Mouse (Mus musculus) spleen, embryonic (tissue): ENCODE data around the gene Sel1l2.
"Not testable (repeated sequence)": the region's sequence is repeated elsewhere in the genome, so short reads cannot be mapped to it uniquely, and the experiment has no call there.

Experiments used
- CTCF ChIA-PET: fragments of 350-600 bp; sonication (Branson Sonifier 250); formaldehyde crosslinking; loops from one replicate; lab custom pipeline; 2022; lab: Charles Lee

Sel1l2 gene

GRCm38 (mm10) chr2:140214519-140215027, 174.9 kb downstream of the Sel1l2 start:
- CTCF ChIA-PET, result no interaction called here

GRCm38 (mm10) chr2:140203756-140204155, 185.8 kb downstream of the Sel1l2 start:
- CTCF ChIA-PET, result no interaction called here

GRCm38 (mm10) chr2:140202573-140202972, 186.9 kb downstream of the Sel1l2 start:
- CTCF ChIA-PET, result no interaction called here

GRCm38 (mm10) chr2:140200713-140201112, 188.8 kb downstream of the Sel1l2 start:
- CTCF ChIA-PET, result no interaction called here

GRCm38 (mm10) chr2:140185685-140186210, 203.8 kb downstream of the Sel1l2 start:
- CTCF ChIA-PET, result not testable (repeated sequence)
